Mouse (Mus musculus): Measurements from ENCODE around the gene Zfp990. TPM values are rescaled to one million over a fixed set of nuclear protein-coding genes. Genes with fewer than 3 reads are reported as not detected.

The Zfp990 gene
- polyA plus RNA-seq, 1 experiment from 2014 or later: 0.07 TPM

Other genes with a start within 250 kb of the Zfp990 start
- 0.07 TPM in 1 of 2 replicates, not detected in the other for gene Tnfrsf8, start 195.6 kb upstream of the Zfp990 start, polyA plus RNA-seq (2015; fragmentation: Nextera tagmentation; extraction: Ambion mirVana)
- 2.8 and 3.5 TPM in 2 replicates for gene Gm13212, start 74.4 kb downstream of the Zfp990 start, polyA plus RNA-seq (2015; fragmentation: Nextera tagmentation; extraction: Ambion mirVana)
- not detected in 2 replicates for gene Zfp980, start 159.9 kb downstream of the Zfp990 start, polyA plus RNA-seq (2015; fragmentation: Nextera tagmentation; extraction: Ambion mirVana)